Mouse (Mus musculus): ENCODE measurements around the gene Matk. TPM values are rescaled to one million over a fixed set of nuclear protein-coding genes. Genes with fewer than 3 reads are reported as not detected.

The Matk gene
- polyA plus RNA-seq, 1 experiment from 2014 or later = 2.7 TPM

DNA sequence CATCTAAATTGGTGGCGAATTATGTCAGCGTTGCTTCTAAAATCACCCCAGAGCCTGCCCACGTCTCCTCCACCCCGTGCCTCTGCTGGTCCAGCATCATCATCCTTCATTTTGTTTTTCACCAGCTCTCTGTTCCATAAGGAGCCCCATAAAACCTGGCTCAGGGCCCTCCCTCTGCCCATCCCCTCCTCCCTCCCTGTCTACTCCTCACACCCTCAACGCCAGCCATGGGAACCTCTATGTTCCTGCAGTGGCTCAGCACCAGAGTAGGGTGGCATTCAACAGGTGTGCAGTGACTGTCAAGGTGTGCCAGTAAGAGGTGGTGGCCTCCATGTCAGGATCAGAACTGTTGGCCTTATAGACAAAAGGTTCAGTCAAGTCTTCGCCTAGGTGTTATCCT, 42.5 kb downstream of the Matk start:
- Histone ChIP-seq H3K9ac (ENCODE audit: low read length) (no peak overlapping the region), H3K27ac (ENCODE audit: low read length) (no peak overlapping the region), H3K36me3 (ENCODE audit: control insufficient read depth, insufficient read depth) (no peaks in the 10 kb centered on the region), H3K4me3 (ENCODE audit: low read length) (no peak overlapping the region; the same call in 1 of the 2 replicates), H3K4me2 (ENCODE audit: low read depth, low read length) (no peak overlapping the region), H3K9me3 (replicated peaks; ENCODE audit: control insufficient read depth, low read length) (no peaks in the 10 kb centered on the region), H3K4me1 (ENCODE audit: control insufficient read depth, insufficient read depth, low read length) (peaks cover 63% of the 10 kb centered on the region), H3K27me3 (ENCODE audit: control insufficient read depth, insufficient read depth, low read length) (no peaks in the 10 kb centered on the region; the same call in 1 of the 2 replicates)
- ATAC-seq (replicated peaks; ENCODE audit: extremely low read depth, insufficient read depth, low FRiP score) = no peak
- WGBS = 88% methylated on average over 6 of the region's 6 CpGs

DNA sequence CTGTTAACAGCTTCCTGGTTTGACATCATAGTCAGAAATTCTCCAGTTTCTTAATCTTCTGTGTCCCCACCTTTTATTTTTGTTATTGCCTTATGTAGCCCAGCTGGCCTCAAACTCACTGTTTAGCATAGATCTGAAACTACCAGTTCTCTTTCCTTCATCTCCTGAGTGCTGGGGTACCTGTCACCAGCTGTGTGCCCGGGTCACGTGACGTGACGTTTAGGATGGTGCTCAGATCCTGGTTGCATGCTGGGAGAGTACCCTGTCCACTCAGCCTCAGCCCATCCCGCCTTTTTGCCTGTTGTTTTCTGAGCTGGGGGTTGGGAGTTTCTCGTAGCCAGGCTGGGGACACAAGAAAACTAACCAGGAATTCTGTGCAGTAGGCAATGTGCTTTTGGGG, 44.5 kb downstream of the Matk start:
- Histone ChIP-seq H3K36me3 (ENCODE audit: control insufficient read depth, insufficient read depth) (no peaks in the 10 kb centered on the region), H3K4me3 (ENCODE audit: low read length) (no peak overlapping the region), H3K4me1 (ENCODE audit: control insufficient read depth, insufficient read depth, low read length) (peaks cover 67% of the 10 kb centered on the region), H3K9me3 (replicated peaks; ENCODE audit: control insufficient read depth, low read length) (no peaks in the 10 kb centered on the region), H3K4me2 (ENCODE audit: low read depth, low read length) (peak overlapping the region; percentile 43; the same call in 1 of the 2 replicates), H3K27me3 (ENCODE audit: control insufficient read depth, insufficient read depth, low read length) (no peaks in the 10 kb centered on the region), H3K27ac (ENCODE audit: low read length) (peak overlapping the region; percentile 85), H3K9ac (ENCODE audit: low read length) (peak overlapping the region; percentile 53; the same call in 1 of the 2 replicates)
- ATAC-seq (replicated peaks; ENCODE audit: extremely low read depth, insufficient read depth, low FRiP score) = no peak
- WGBS = 75% methylated on average over 6 of the region's 6 CpGs

- WGBS = 30% methylated on average over 10 of the region's 10 CpGs
- H3K9ac ChIP-seq (ENCODE audit: low read length) = peak overlapping the region; percentile 53
Observed at GRCm38 (mm10) chr10:81297845-81298244, 45.1 kb downstream of the Matk start.

GRCm38 (mm10) chr10:81298369-81299100, 45.8 kb downstream of the Matk start:
- Histone ChIP-seq H3K4me3 (ENCODE audit: low read length) (no peak overlapping the region), H3K27me3 (ENCODE audit: control insufficient read depth, insufficient read depth, low read length) (no peaks in the 10 kb centered on the region), H3K4me1 (ENCODE audit: control insufficient read depth, insufficient read depth, low read length) (peaks cover 78% of the 10 kb centered on the region), H3K36me3 (ENCODE audit: control insufficient read depth, insufficient read depth) (no peaks in the 10 kb centered on the region), H3K9ac (ENCODE audit: low read length) (peak overlapping the region; percentile 53), H3K9me3 (replicated peaks; ENCODE audit: control insufficient read depth, low read length) (no peaks in the 10 kb centered on the region), H3K27ac (ENCODE audit: low read length) (peak overlapping the region; percentile 85), H3K4me2 (ENCODE audit: low read depth, low read length) (peak overlapping the region; percentile 43; the same call in 1 of the 2 replicates)
- 78% methylated on average over 17 of the region's 17 CpGs for WGBS
- no peak for ATAC-seq (replicated peaks; ENCODE audit: extremely low read depth, insufficient read depth, low FRiP score)

More at GRCm38 (mm10) chr10:81297845-81298244, 45.1 kb downstream of the Matk start:
- Histone ChIP-seq H3K9me3 (replicated peaks; ENCODE audit: control insufficient read depth, low read length) (no peaks in the 10 kb centered on the region), H3K4me2 (ENCODE audit: low read depth, low read length) (peak overlapping the region; percentile 43), H3K4me3 (ENCODE audit: low read length) (no peak overlapping the region), H3K4me1 (ENCODE audit: control insufficient read depth, insufficient read depth, low read length) (peaks cover 72% of the 10 kb centered on the region), H3K27me3 (ENCODE audit: control insufficient read depth, insufficient read depth, low read length) (no peaks in the 10 kb centered on the region), H3K36me3 (ENCODE audit: control insufficient read depth, insufficient read depth) (no peaks in the 10 kb centered on the region), H3K27ac (ENCODE audit: low read length) (peak overlapping the region; percentile 85)
- peak; percentile 49 for ATAC-seq (replicated peaks; ENCODE audit: extremely low read depth, insufficient read depth, low FRiP score)

DNA sequence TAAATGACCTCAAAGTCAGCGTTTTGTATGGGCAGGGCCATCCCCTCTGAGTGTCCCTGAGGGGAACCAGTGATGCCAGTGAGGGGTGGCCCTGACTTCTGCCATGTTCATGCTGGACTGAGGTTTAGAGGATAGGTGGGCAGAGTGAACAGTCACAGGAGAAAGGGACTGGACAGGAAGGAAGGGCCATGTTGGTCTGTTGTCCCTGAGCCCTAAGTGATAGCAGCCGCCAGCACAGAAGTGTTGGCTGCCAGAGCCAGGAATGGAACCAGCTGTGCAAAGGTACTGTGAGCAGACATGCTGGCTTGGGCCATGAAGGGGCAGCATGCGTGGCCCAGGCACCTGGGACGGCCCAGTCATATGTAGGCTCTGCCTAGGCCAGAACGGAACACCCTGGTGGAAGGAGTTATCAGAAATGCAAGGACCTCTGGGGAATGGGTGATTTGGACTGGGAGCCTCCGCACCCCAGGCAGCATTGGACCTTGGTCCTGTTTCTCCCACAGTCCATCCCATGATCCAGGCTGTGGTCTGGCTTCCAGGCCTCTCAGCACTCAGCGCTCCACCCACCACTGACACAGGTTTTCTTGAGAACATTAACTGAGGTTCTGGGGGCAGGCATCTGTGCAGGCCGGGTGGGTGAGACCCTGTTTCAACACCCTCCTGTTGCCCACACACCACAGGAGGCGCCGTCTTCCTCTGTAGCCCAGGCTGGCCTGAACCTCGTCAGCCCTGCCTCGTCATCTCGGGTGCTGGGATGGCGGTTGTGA, 47.0 kb downstream of the Matk start:
- no peak overlapping the region for H3K4me2 ChIP-seq (ENCODE audit: low read depth, low read length)
- H3K9ac ChIP-seq (ENCODE audit: low read length) = peak overlapping the region; percentile 48; the same call in 1 of the 2 replicates
- 80% methylated on average over 14 of the region's 14 CpGs for WGBS
- no peaks in the 10 kb centered on the region for H3K27me3 ChIP-seq (ENCODE audit: control insufficient read depth, insufficient read depth, low read length)
- no peaks in the 10 kb centered on the region for H3K9me3 ChIP-seq (replicated peaks; ENCODE audit: control insufficient read depth, low read length)
- H3K27ac ChIP-seq (ENCODE audit: low read length) = no peak overlapping the region; the same call in 1 of the 2 replicates
- no peaks in the 10 kb centered on the region for H3K36me3 ChIP-seq (ENCODE audit: control insufficient read depth, insufficient read depth)
- H3K4me3 ChIP-seq (ENCODE audit: low read length) = no peak overlapping the region
- H3K4me1 ChIP-seq (ENCODE audit: control insufficient read depth, insufficient read depth, low read length) = peaks cover 75% of the 10 kb centered on the region
- no peak for ATAC-seq (replicated peaks; ENCODE audit: extremely low read depth, insufficient read depth, low FRiP score)

GRCm38 (mm10) chr10:81300352-81300907, 47.7 kb downstream of the Matk start:
- H3K9ac ChIP-seq (ENCODE audit: low read length) = 0 out of 2 replicates have a peak overlapping the region, but pooled peaks have one; percentile 26
- no peak overlapping the region for H3K27ac ChIP-seq (ENCODE audit: low read length)
- 73% methylated on average over 9 of the region's 9 CpGs for WGBS
- no peaks in the 10 kb centered on the region for H3K36me3 ChIP-seq (ENCODE audit: control insufficient read depth, insufficient read depth)
- no peak for ATAC-seq (replicated peaks; ENCODE audit: extremely low read depth, insufficient read depth, low FRiP score)
- H3K4me1 ChIP-seq (ENCODE audit: control insufficient read depth, insufficient read depth, low read length) = peaks cover 69% of the 10 kb centered on the region
- H3K27me3 ChIP-seq (ENCODE audit: control insufficient read depth, insufficient read depth, low read length) = no peaks in the 10 kb centered on the region
- H3K9me3 ChIP-seq (replicated peaks; ENCODE audit: control insufficient read depth, low read length) = no peaks in the 10 kb centered on the region
- H3K4me2 ChIP-seq (ENCODE audit: low read depth, low read length) = no peak overlapping the region
- H3K4me3 ChIP-seq (ENCODE audit: low read length) = no peak overlapping the region

GRCm38 (mm10) chr10:81301321-81301720, 48.6 kb downstream of the Matk start:
- Histone ChIP-seq H3K36me3 (ENCODE audit: control insufficient read depth, insufficient read depth) (0 out of 2 replicates have a peak, but pooled peaks cover 5% of the 10 kb centered on the region), H3K27ac (ENCODE audit: low read length) (no peak overlapping the region), H3K9ac (ENCODE audit: low read length) (no peak overlapping the region), H3K4me3 (ENCODE audit: low read length) (no peak overlapping the region), H3K4me1 (ENCODE audit: control insufficient read depth, insufficient read depth, low read length) (peaks cover 67% of the 10 kb centered on the region), H3K9me3 (replicated peaks; ENCODE audit: control insufficient read depth, low read length) (no peaks in the 10 kb centered on the region), H3K27me3 (ENCODE audit: control insufficient read depth, insufficient read depth, low read length) (no peaks in the 10 kb centered on the region), H3K4me2 (ENCODE audit: low read depth, low read length) (no peak overlapping the region)
- WGBS = 79% methylated on average over 9 of the region's 9 CpGs
- ATAC-seq (replicated peaks; ENCODE audit: extremely low read depth, insufficient read depth, low FRiP score) = no peak

DNA sequence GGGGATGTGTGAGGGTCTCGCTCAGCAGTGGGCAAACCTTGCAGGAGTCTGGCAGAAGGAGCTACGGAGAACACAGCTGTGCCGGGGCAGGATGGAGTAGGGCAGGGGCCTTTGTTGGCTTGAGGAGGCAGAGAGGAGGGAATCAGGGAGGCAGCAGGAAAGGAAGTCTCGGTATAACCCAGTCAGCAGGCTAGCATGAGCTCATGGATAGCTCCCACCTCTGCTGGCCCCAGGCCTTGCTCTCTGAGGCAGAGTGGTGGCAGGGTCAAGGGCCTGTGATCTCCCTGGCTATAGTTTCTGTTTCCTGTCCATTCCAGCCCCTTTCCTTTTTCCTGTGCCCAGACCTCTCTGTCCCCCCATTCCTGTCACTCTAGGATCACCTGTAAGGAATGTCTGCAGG, 49.6 kb downstream of the Matk start:
- Histone ChIP-seq H3K27me3 (ENCODE audit: control insufficient read depth, insufficient read depth, low read length) (no peaks in the 10 kb centered on the region), H3K9me3 (replicated peaks; ENCODE audit: control insufficient read depth, low read length) (no peaks in the 10 kb centered on the region), H3K27ac (ENCODE audit: low read length) (peak overlapping the region; percentile 49), H3K4me1 (ENCODE audit: control insufficient read depth, insufficient read depth, low read length) (peaks cover 64% of the 10 kb centered on the region), H3K9ac (ENCODE audit: low read length) (peak overlapping the region; percentile 45; the same call in 1 of the 2 replicates), H3K36me3 (ENCODE audit: control insufficient read depth, insufficient read depth) (peaks cover 10% of the 10 kb centered on the region), H3K4me2 (ENCODE audit: low read depth, low read length) (peak overlapping the region; percentile 26), H3K4me3 (ENCODE audit: low read length) (no peak overlapping the region)
- 51% methylated on average over 4 of the region's 4 CpGs for WGBS
- no peak for ATAC-seq (replicated peaks; ENCODE audit: extremely low read depth, insufficient read depth, low FRiP score)
